Mouse (Mus musculus) hindbrain, embryonic 14.5 days (tissue): ENCODE results near the gene Slc25a36. TPM values are rescaled to one million over a fixed set of nuclear protein-coding genes. Genes with fewer than 3 reads are reported as not detected.

ENCODE experiments used
- ATAC-seq: fragments of 200-750 bp; cut with Nextera tagmentation; 2 replicates; pipeline ENCODE4 v1.8.0; 2017; ENCODE audit warnings: moderate number of reproducible peaks, mild to moderate bottlenecking, moderate TSS enrichment, moderate library complexity; ENCODE audit not compliant: low FRiP score
- DNase-seq: peaks from one replicate; pipeline ENCODE4 v3.0.0-alpha.2; 2015; ENCODE audit warnings: low spot score
- H3K27ac ChIP-seq: fragments of 300-500 bp; sonication (generic); 2 replicates; pipeline ENCODE4 v1.5.1; 2014; ENCODE audit warnings: mild to moderate bottlenecking, moderate library complexity
- H3K27me3 ChIP-seq: fragments of 300-500 bp; sonication (generic); 2 replicates; pipeline ENCODE4 v1.6.1; 2014; ENCODE audit warnings: mild to moderate bottlenecking, low read length, mixed read lengths; ENCODE audit not compliant: control insufficient read depth, insufficient read depth
- H3K36me3 ChIP-seq: fragments of 300-500 bp; sonication (generic); replicated peaks from 2 replicates; pipeline ENCODE4 v1.6.1; 2014; ENCODE audit not compliant: control insufficient read depth, insufficient read depth
- H3K4me1 ChIP-seq: fragments of 300-500 bp; sonication (generic); replicated peaks from 2 replicates; pipeline ENCODE4 v1.6.1; 2014; ENCODE audit warnings: antibody characterized with exemption, low read length, mixed read lengths; ENCODE audit not compliant: control insufficient read depth, insufficient read depth
- H3K4me2 ChIP-seq: fragments of 300-500 bp; sonication (generic); replicated peaks from 2 replicates; pipeline ENCODE4 v1.6.1; 2014; ENCODE audit warnings: mild to moderate bottlenecking, moderate library complexity
- H3K4me3 ChIP-seq: fragments of 300-500 bp; sonication (generic); replicated peaks from 2 replicates; pipeline ENCODE4 v1.5.1; 2014; ENCODE audit warnings: mild to moderate bottlenecking, low read length
- H3K9ac ChIP-seq: fragments of 300-500 bp; sonication (generic); 2 replicates; pipeline ENCODE4 v1.6.1; 2014
- H3K9me3 ChIP-seq: fragments of 300-500 bp; sonication (generic); 2 replicates; pipeline ENCODE4 v1.6.1; 2016; ENCODE audit warnings: low read length; ENCODE audit not compliant: control insufficient read depth
- WGBS: fragments of 180-500 bp; shearing (Covaris S2); extraction: QIAGEN DNeasy Blood & Tissue Kit; methylation state at CpG from one replicate; pipeline ENCODE4 v1.1.7; 2014; 5-methylcytosine and 5-hydroxymethylcytosine counted together
- polyA plus RNA-seq: library from polyadenylated mRNA; unstranded; fragments of >200 nt; fragmentation: Nextera tagmentation; extraction: Ambion mirVana; gene quantifications from 2 replicates; pipeline ENCODE4 v1.2.1, GENCODE M21; 2014

Slc25a36 gene
- polyA plus RNA-seq, 1 experiment from 2014 or later: 99.2 TPM

DNA sequence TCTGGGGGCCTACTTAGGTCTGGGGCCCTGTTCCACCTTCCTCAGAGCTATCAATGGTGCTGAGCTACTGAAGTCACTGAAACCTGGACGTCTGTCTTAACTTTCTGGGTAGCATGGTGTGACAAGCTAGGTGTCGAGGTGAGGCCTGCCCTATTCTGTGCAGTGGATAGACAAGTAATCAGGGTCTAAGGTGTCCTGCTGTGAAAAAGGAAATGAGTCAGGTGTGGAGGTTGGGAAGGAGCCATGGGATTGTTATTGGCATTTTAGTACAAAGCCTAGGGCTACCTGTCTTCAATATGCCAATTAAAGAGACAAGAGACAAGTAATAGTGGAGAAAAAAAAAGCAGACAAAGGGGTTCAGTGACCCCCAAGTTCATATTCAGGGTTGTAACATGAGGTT is 30.8 kb upstream of the Slc25a36 start:
- H3K9me3 ChIP-seq: no peaks in the 10 kb centered on the region
- no peak overlapping the region for H3K27ac ChIP-seq
- no peak overlapping the region for H3K9ac ChIP-seq
- H3K27me3 ChIP-seq: no peaks in the 10 kb centered on the region
- no peak for DNase-seq
- no peak overlapping the region for H3K4me3 ChIP-seq
- no peaks in the 10 kb centered on the region for H3K36me3 ChIP-seq
- no peak overlapping the region for H3K4me2 ChIP-seq
- ATAC-seq: no peak
- no peaks in the 10 kb centered on the region for H3K4me1 ChIP-seq
- 57% methylated on average over 2 of the region's 2 CpGs for WGBS

DNA sequence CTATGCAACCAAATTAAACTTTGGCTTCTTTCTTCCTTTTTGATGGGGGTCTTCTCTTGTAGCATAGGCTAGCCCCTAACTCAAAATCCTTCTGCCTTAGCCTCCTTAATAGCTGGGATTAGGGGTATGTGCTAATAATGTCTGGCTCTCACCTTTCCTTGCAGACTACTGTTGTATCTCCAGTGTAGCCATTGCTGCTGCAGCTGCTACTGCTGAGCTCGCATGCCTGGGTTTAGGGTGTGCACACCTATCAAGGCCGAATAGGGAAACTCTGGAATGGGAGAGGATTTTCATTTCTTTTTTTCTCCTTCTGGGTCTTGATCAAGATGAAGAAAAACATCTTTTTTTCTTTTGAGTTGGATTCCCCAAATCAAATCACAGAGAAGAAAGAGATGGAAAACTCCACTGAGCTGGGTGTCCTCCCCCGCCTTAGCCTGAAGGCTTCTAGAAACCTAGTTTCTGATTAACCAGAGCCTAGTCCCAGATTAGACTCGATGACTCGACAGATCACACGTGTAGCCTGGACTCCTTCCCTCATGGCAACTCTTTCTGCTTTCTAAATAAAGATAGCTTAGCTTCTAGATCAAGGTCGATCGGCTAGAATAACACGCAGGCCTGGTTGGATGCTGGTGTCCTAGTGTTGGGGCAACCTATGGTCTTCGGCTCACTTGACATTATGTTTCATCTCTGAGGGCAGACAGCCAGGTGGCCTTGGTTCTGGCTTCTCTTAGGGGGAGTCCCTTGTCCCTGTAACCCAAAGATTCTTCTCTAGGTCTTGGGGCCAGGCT is 29.4 kb upstream of the Slc25a36 start:
- Histone ChIP-seq H3K9me3 (no peaks in the 10 kb centered on the region), H3K4me3 (no peak overlapping the region), H3K27me3 (no peaks in the 10 kb centered on the region), H3K4me2 (no peak overlapping the region), H3K4me1 (no peaks in the 10 kb centered on the region), H3K36me3 (no peaks in the 10 kb centered on the region), H3K27ac (no peak overlapping the region), H3K9ac (no peak overlapping the region)
- 87% methylated on average over 10 of the region's 10 CpGs for WGBS
- DNase-seq (no peak), ATAC-seq (no peak)

DNA sequence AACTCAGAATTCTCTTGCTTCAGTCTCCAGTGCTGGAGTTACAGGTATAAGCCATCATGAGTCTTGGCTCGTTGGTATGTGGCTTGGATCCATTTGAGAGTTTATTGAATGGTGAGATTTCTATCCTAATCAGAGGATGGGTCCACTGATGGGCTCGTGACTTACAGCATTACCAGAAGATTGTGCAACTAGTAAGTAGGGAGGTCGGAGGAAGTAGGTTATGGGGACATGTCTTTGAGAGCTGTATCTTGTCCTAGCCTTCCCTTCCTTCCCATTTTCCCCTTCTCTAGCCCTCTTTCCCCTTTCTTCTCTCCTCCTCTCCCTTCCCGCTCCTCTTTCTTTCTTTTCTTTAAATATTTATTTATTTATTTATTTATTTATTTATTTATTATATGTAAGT is 26.7 kb upstream of the Slc25a36 start:
- Histone ChIP-seq H3K4me1 (no peaks in the 10 kb centered on the region), H3K9ac (no peak overlapping the region), H3K27ac (no peak overlapping the region), H3K4me3 (no peak overlapping the region), H3K27me3 (no peaks in the 10 kb centered on the region), H3K36me3 (no peaks in the 10 kb centered on the region), H3K9me3 (no peaks in the 10 kb centered on the region), H3K4me2 (no peak overlapping the region)
- DNase-seq (no peak), ATAC-seq (no peak)
- 96% methylated on average over 4 of the region's 4 CpGs for WGBS

DNA sequence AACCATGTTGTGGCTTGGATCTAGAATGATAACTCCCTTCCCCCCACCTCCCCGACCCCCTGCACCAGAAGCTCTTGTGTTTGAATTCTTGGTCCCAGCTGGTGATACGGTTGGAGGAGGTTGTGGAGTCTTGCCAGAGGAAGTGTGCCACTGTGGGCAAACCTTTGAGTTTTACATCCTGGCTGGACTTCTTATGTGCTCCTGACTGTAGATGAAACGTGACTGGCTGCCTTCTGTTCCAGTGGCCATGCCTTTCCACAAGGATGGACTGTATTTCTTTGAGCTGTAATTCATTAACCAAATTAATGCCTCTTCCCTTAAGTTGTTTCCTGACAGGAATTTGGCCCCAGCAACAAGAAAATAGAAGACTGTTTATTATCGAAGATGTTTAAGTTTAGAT is 26.2 kb upstream of the Slc25a36 start:
- DNase-seq (no peak), ATAC-seq (no peak)
- no peak overlapping the region for H3K4me2 ChIP-seq
- H3K27me3 ChIP-seq: no peaks in the 10 kb centered on the region
- H3K4me3 ChIP-seq: no peak overlapping the region
- no peak overlapping the region for H3K9ac ChIP-seq
- H3K27ac ChIP-seq: no peak overlapping the region
- WGBS: 76% methylated on average over 4 of the region's 4 CpGs
- no peaks in the 10 kb centered on the region for H3K36me3 ChIP-seq
- no peaks in the 10 kb centered on the region for H3K9me3 ChIP-seq
- H3K4me1 ChIP-seq: no peaks in the 10 kb centered on the region

DNA sequence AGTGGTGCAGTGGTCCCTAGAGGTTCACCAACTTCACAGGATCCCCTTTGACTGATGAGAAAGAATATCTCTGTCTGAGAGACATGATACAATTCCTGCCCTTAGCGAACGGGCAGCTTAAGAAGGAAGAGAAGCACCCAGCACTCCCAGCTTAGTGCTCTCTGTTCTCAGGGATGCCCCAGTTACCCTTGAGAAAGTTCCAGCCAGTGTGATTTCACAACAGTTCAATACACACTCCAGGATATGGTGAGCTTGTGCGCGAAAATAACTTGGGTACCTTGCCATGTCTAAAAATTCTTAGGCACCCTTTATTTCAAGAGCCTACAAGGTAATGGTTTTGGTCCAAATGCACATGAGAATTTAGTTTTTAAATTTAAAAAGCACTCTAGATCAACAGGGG is 24.9 kb upstream of the Slc25a36 start:
- H3K27ac ChIP-seq: no peak overlapping the region
- no peaks in the 10 kb centered on the region for H3K4me1 ChIP-seq
- H3K9me3 ChIP-seq: no peaks in the 10 kb centered on the region
- DNase-seq (no peak), ATAC-seq (no peak)
- no peak overlapping the region for H3K4me2 ChIP-seq
- 91% methylated on average over 4 of the region's 4 CpGs for WGBS
- H3K9ac ChIP-seq: no peak overlapping the region
- H3K27me3 ChIP-seq: no peaks in the 10 kb centered on the region
- no peaks in the 10 kb centered on the region for H3K36me3 ChIP-seq
- H3K4me3 ChIP-seq: no peak overlapping the region

DNA sequence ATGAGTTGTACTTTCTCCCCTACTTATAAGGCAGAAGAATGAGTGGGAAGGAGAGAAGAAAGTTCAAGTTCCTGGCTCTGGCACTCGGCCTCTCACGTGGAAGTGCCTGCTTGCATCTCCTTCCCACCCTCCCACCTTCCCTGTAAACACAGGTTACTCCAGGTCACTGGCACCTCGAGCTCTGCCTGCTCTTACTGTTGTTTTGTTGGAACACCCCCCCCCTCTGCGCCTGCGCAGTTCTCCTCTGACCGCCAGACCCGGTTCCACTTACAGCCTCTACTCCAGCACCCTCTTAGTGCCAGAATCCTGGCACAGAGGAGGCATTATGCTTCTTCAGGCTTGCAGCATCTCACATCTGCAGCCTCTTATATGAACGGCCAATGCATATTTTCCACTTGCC is 22.2 kb upstream of the Slc25a36 start:
- Histone ChIP-seq H3K27ac (no peak overlapping the region), H3K4me1 (no peaks in the 10 kb centered on the region), H3K4me3 (no peak overlapping the region), H3K27me3 (no peaks in the 10 kb centered on the region), H3K36me3 (no peaks in the 10 kb centered on the region), H3K4me2 (no peak overlapping the region), H3K9ac (no peak overlapping the region), H3K9me3 (no peaks in the 10 kb centered on the region)
- 64% methylated on average over 8 of the region's 8 CpGs for WGBS
- DNase-seq: no peak
- no peak for ATAC-seq

DNA sequence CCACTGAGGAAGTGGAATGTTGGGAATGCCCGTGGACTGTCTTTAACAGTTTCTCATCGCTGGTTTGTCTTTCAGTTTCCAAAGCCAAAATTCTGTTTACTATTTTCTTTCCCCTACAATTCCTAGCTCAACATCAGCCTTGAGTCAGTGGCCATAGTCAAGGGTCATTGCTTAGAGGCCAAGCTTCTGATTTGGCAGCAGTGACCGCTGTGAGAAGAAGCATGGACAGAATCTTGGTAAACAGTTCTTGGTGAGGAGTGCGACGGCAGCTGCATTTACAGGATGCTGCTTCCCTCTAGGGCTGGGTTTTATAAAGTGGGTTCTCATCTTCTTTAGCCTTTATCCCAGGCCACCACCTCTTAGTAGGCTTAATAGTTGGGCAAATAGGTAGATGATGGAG is 19.0 kb upstream of the Slc25a36 start:
- ATAC-seq (no peak), DNase-seq (no peak)
- Histone ChIP-seq H3K36me3 (no peaks in the 10 kb centered on the region), H3K9ac (no peak overlapping the region), H3K27ac (no peak overlapping the region), H3K4me1 (no peaks in the 10 kb centered on the region), H3K9me3 (no peaks in the 10 kb centered on the region), H3K4me2 (no peak overlapping the region), H3K4me3 (no peak overlapping the region), H3K27me3 (no peaks in the 10 kb centered on the region)
- WGBS: 89% methylated on average over 5 of the region's 5 CpGs

DNA sequence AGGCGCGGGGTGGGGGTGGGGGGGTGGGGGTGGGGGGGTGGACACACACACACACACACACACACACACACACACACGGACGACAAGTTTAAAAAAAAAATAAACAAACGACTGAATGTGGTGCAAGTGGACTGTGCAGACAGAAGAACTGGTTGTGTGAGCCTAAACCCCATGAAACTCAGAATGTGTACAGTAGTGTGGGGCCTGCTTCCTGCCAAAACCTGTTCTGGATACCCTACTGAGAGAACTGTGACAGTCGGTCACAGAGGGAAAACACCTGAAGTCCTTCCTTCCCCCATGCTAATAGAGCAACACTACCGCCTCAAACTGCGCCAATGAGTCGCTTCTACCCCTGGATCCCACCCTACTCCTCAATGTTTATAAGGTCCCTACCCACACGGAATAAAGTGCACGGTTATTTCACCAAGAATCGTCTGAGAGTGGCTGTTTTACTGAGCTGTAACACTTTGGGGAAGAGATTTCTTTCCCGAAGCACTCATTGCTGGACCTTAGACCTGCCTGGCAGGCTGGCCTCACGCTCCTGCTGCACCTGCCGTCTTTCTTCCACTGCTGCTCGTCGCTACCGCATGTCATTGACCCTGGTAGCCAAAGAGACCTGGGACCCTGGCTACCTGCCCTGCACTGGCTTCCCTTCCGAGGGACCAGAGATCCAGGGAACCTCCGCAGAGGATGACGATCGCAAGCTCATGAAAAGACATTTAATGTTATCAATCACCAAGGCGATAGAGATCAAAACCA is 13.2 kb upstream of the Slc25a36 start:
- no peak overlapping the region for H3K4me3 ChIP-seq
- H3K27me3 ChIP-seq: no peaks in the 10 kb centered on the region
- H3K9ac ChIP-seq: no peak overlapping the region
- H3K4me1 ChIP-seq: no peaks in the 10 kb centered on the region
- H3K27ac ChIP-seq: no peak overlapping the region
- H3K9me3 ChIP-seq: no peaks in the 10 kb centered on the region
- DNase-seq (no peak), ATAC-seq (no peak)
- no peak overlapping the region for H3K4me2 ChIP-seq
- H3K36me3 ChIP-seq: no peaks in the 10 kb centered on the region
- 68% methylated on average over 23 of the region's 23 CpGs for WGBS

DNA sequence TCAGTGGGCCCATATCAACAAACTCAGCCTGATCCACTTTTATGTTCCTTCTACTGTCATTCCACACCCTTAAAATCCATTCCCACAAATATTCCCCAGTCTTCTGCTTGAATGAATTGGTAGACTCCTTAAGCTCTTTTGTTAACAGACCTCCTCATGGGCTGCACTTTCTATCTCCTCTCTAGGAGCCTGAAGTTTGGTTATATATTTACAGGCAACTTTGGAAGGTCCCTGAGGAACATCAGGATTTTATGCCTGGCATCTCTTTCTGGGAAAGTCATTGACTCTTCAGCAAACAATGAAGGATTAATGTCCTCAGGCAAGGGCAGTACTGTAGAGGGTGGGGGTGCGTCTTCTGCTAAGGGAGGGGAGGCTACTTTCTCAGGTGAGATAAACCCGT is 10.5 kb upstream of the Slc25a36 start:
- no peak overlapping the region for H3K4me2 ChIP-seq
- H3K27ac ChIP-seq: no peak overlapping the region
- DNase-seq (no peak), ATAC-seq (no peak)
- H3K36me3 ChIP-seq: no peaks in the 10 kb centered on the region
- 84% methylated on average over 2 of the region's 2 CpGs for whole genome bisulfite sequencing
- no peak overlapping the region for H3K9ac ChIP-seq
- no peaks in the 10 kb centered on the region for H3K4me1 ChIP-seq
- H3K27me3 ChIP-seq: no peaks in the 10 kb centered on the region
- no peak overlapping the region for H3K4me3 ChIP-seq
- no peaks in the 10 kb centered on the region for H3K9me3 ChIP-seq
